Mouse (Mus musculus) intestine, postnatal 0 days (tissue): ENCODE data around the gene Dhx37. TPM values are rescaled to one million over a fixed set of nuclear protein-coding genes. Genes with fewer than 3 reads are reported as not detected.

Experiments used
- ATAC-seq: fragments of 200-750 bp; cut with Nextera tagmentation; 2 replicates; pipeline ENCODE4 v1.8.0; 2017; ENCODE audit warnings: mild to moderate bottlenecking, moderate TSS enrichment, moderate library complexity
- H3K27ac ChIP-seq: fragments of 300-500 bp; sonication (generic); 2 replicates; pipeline ENCODE4 v1.5.1; 2014; ENCODE audit warnings: mild to moderate bottlenecking, low read depth, low read length, moderate library complexity
- H3K27me3 ChIP-seq: fragments of 300-500 bp; sonication (generic); replicated peaks from 2 replicates; pipeline ENCODE4 v1.6.1; 2014; ENCODE audit warnings: low read length, mixed read lengths; ENCODE audit not compliant: control insufficient read depth, insufficient read depth
- H3K36me3 ChIP-seq: fragments of 300-500 bp; sonication (generic); 2 replicates; pipeline ENCODE4 v1.6.1; 2014; ENCODE audit warnings: mild to moderate bottlenecking, moderate library complexity; ENCODE audit not compliant: control insufficient read depth, insufficient read depth
- H3K4me1 ChIP-seq: fragments of 300-500 bp; sonication (generic); replicated peaks from 2 replicates; pipeline ENCODE4 v1.6.1; 2014; ENCODE audit warnings: antibody characterized with exemption, low read length, mixed read lengths; ENCODE audit not compliant: control insufficient read depth, insufficient read depth
- H3K4me2 ChIP-seq: fragments of 300-500 bp; sonication (generic); replicated peaks from 2 replicates; pipeline ENCODE4 v1.6.1; 2014; ENCODE audit warnings: low read depth, mild to moderate bottlenecking, moderate library complexity
- H3K4me3 ChIP-seq: fragments of 300-500 bp; sonication (generic); 2 replicates; pipeline ENCODE4 v1.5.1; 2014; ENCODE audit warnings: low read depth, low read length
- H3K9ac ChIP-seq: fragments of 300-500 bp; sonication (generic); 2 replicates; pipeline ENCODE4 v1.6.1; 2014; ENCODE audit warnings: mild to moderate bottlenecking, low read depth, low read length
- H3K9me3 ChIP-seq: fragments of 300-500 bp; sonication (generic); 2 replicates; pipeline ENCODE4 v1.6.1; 2016; ENCODE audit warnings: mixed run types; ENCODE audit not compliant: control insufficient read depth
- CTCF ChIP-seq: sonication (generic); IDR thresholded peaks from 2 replicates; pipeline ENCODE4 v1.5.1; 2016; ENCODE audit warnings: low read depth, mild to moderate bottlenecking, control low read depth, antibody characterized with exemption, moderate library complexity
- WGBS: fragments of 180-500 bp; shearing (Covaris S2); extraction: QIAGEN DNeasy Blood & Tissue Kit; methylation state at CpG from one replicate; pipeline ENCODE4 v1.1.7; 2014; 5-methylcytosine and 5-hydroxymethylcytosine counted together
- polyA plus RNA-seq: library from polyadenylated mRNA; unstranded; fragments of >200 nt; fragmentation: Nextera tagmentation; extraction: Ambion mirVana; gene quantifications from 2 replicates; pipeline ENCODE4 v1.2.1, GENCODE M21; 2015

Gene Dhx37
- polyA plus RNA-seq, 1 experiment from 2014 or later: 2.5 TPM

DNA sequence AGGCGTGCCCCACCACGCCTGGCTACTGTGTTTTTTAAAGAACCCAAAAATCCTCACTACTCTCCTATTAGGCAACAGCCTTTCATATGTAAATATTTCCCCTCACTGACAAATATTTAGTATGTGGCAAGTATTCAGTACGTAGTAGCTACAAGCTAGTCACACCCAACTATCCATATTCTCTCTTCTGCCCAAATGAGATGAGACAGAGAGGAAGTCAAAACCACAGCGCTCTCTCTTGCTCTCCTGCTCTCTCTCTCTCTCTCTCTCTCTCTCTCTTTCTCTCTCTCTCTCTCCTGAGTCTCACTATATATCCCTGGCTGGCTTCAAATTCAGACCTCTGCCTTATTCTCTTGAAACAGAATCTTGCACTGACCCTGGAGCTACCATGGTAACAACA is 10.6 kb upstream of the Dhx37 start:
- Histone ChIP-seq H3K4me1 (no peaks in the 10 kb centered on the region), H3K9ac (no peak overlapping the region), H3K36me3 (no peaks in the 10 kb centered on the region), H3K4me3 (no peak overlapping the region), H3K4me2 (no peak overlapping the region), H3K27ac (no peak overlapping the region), H3K9me3 (no peaks in the 10 kb centered on the region), H3K27me3 (no peaks in the 10 kb centered on the region)
- TF ChIP-seq CTCF: no peak
- 76% methylated on average over 4 of the region's 4 CpGs for WGBS
- no peak for ATAC-seq

DNA sequence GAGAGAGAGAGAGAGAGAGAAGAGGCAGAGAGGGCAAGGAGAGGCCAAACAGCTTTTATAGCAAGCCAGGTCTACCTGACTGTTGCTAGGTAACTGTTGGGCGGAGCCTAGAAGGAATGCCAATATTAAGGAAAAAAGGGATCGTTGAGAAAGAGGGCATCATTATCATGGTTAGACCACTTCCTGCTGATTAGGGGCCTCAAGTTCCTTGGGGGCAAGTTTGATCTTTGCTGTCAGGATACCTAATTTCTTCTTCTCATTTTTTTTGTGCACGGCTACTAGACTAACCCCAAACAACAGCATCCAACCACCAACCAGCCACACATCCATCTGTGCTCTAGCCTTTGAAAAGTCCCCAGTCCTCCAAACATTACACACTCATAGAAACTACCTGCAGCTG is 10.0 kb upstream of the Dhx37 start:
- Histone ChIP-seq H3K27me3 (no peaks in the 10 kb centered on the region), H3K4me3 (no peak overlapping the region), H3K9ac (no peak overlapping the region), H3K9me3 (no peaks in the 10 kb centered on the region), H3K36me3 (no peaks in the 10 kb centered on the region), H3K4me1 (no peaks in the 10 kb centered on the region), H3K27ac (no peak overlapping the region), H3K4me2 (no peak overlapping the region)
- no peak for TF ChIP-seq CTCF
- WGBS: 63% methylated on average over 3 of the region's 3 CpGs
- ATAC-seq: no peak

DNA sequence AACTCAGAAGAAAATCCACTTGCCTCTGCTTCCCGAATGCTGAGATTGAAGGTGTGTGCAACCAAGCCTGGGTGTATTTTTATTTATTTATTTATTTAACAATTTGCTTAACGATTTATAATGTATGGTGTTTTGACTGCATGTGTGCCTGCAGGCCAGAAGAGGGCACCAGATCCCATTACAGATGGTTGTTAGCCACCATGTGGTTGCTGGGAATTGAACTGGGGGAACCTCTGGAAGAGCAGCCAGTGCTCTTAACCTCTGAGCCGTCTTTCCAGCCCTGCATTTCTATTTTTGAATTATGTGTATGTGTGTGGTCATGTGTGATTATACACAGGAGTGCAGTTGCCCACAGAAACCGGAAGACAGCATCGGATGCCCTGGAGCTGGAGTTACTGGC is 9.4 kb upstream of the Dhx37 start:
- no peak for ATAC-seq

DNA sequence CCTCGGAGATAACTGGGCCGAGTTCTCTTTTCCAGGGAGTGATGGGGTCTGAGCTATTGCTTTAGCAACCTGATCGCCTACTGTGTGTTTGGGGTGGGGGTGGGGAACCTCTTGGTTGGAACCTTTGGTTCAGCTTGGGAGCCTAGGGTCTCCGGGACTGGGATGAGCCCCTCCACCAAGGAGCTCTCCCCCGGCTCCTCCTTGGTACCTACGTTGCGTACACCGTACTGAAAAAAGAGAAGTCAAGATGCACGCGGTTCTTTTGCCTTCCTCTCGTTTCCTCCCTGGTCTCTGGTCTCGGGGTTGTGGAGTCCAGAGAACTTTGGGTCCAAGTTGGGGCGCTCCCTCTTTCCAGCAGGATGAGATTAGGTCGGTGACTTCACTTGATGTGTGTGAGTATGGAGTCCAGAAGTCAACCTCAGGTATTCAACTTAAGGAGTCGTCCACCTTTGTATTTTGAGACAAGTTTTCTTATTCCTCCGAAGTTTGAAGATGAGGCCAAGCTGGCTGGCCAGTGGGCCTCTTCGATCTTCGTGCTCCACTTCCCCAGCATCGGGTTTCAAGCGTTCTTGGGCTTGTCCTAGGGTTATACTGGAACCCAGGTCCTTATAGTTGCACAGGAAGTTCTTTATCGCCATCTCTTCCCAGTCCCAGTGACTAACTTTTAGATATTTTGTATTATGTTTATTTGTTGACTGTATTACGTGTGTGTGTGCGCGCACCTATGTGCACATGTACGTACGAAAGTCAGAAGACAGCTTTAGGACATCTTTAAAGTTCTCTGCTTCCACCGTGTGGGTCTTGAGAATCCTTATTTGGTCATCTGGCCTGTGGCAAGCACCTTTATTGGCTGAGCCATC is 8.4 kb upstream of the Dhx37 start:
- Histone ChIP-seq H3K27ac (peak overlapping the region; percentile 78), H3K4me2 (peak overlapping the region; percentile 90), H3K4me3 (peak overlapping the region; percentile 87), H3K36me3 (no peaks in the 10 kb centered on the region), H3K9ac (peak overlapping the region; percentile 76), H3K27me3 (no peaks in the 10 kb centered on the region), H3K4me1 (no peaks in the 10 kb centered on the region), H3K9me3 (no peaks in the 10 kb centered on the region)
- TF ChIP-seq CTCF: no peak
- ATAC-seq: peak; percentile 46; the same call in 1 of the 2 replicates
- 19% methylated on average over 27 of the region's 27 CpGs for WGBS

More for the DNA sequence above, 9.4 kb upstream of the Dhx37 start:
- no peak overlapping the region for H3K4me3 ChIP-seq
- TF ChIP-seq CTCF: peak; percentile 60
- H3K4me1 ChIP-seq: no peaks in the 10 kb centered on the region
- H3K36me3 ChIP-seq: no peaks in the 10 kb centered on the region
- 85% methylated on average over 5 of the region's 5 CpGs for WGBS
- no peak overlapping the region for H3K9ac ChIP-seq
- no peak overlapping the region for H3K4me2 ChIP-seq
- no peak overlapping the region for H3K27ac ChIP-seq
- no peaks in the 10 kb centered on the region for H3K27me3 ChIP-seq
- H3K9me3 ChIP-seq: no peaks in the 10 kb centered on the region

DNA sequence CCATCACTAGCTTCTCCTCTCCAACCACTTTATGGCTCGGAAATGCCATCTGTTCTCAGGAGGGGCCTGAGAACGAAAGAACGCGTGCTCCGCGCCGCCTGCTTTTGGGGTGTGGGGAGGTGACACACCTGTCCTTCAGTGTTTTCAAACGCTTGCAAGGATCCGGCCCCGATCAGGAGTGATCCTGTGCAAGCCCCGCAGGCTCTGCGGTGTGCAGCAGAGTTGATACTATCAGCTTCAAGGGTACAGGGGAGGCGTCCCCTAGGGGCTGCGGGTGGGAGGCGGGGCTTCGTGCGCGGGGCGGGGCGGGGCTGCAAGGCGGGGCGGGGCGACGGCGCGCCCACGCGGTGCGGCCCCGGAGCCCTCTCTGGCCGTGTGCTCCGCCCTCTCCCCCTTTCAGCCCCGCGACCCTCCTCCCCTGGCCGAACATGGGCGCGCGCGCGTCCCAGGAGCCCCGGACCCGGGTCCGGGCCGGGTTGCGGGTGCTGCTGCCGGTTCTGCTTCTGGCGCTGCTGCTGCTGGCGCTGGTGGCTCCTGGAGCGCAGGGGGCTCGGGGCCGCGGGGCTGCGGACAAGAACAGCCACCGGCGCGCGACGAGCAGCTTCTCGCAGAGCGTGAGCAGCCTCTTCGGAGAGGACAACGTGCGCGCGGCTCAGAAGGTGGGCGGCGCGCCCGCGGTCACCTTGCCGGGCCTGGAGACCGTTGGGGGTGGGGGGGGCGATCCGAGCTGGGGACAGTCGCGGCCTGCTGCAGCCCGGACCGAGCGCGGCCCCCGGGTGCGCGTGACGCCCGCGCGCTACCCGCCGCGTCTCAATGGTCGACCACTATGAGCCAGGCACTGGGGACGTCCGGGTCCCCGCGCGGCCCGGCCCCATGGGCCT is 7.6 kb upstream of the Dhx37 start, which contains the start of gene Bri3bp:
Gene Bri3bp, plus strand, starts transcription at position 335 of the 881 bp plus-strand sequence.
- TF ChIP-seq CTCF: 0 out of 2 replicates have a peak, but pooled peaks have one; percentile 12
- H3K4me3 ChIP-seq: peak within 1 kb of the TSS; percentile 87
- no peaks in the 10 kb centered on the region for H3K9me3 ChIP-seq
- H3K27ac ChIP-seq: peak within 1 kb of the TSS; percentile 78
- no peaks in the 10 kb centered on the region for H3K27me3 ChIP-seq
- H3K4me2 ChIP-seq: peak within 1 kb of the TSS; percentile 90
- H3K9ac ChIP-seq: peak within 1 kb of the TSS; percentile 76
- ATAC-seq: peak; percentile 78
- under 1% methylated on average over 77 of the region's 97 CpGs for WGBS
- H3K4me1 ChIP-seq: no peaks in the 10 kb centered on the region
- H3K36me3 ChIP-seq: no peaks in the 10 kb centered on the region
